Mouse (Mus musculus) thymus, postnatal 10 days (tissue): ENCODE results near the gene Fat1.
A peak's percentile ranks its signal among the peaks of the same experiment; 100 is the strongest.

ENCODE experiments used
- DNase-seq, 2 experiments: peaks; one replicate each; pipeline ENCODE4 v3.0.0; 2021; ENCODE audit warnings: low spot score in 2 of 2

The Fat1 gene

GRCm38 (mm10) chr8:44934850-44935497 lies at the start of gene Fat1:
Gene Fat1, plus strand, starts transcription at chr8:44935447.
- no peak for DNase-seq

- DNase-seq: no peak
These were observed 40.6 kb upstream of the Fat1 start for GRCm38 (mm10) chr8:44894626-44895025.

GRCm38 (mm10) chr8:44899575-44899991 lies 35.7 kb upstream of the Fat1 start:
- no peak for DNase-seq

GRCm38 (mm10) chr8:44911126-44911903 lies 23.9 kb upstream of the Fat1 start:
- DNase-seq: no peak

- no peak for DNase-seq
These were observed 15.7 kb upstream of the Fat1 start for GRCm38 (mm10) chr8:44919487-44920082.

- DNase-seq: no peak
These were observed 14.7 kb upstream of the Fat1 start for GRCm38 (mm10) chr8:44920379-44921032.

- no peak for DNase-seq
These were observed 10.3 kb upstream of the Fat1 start for GRCm38 (mm10) chr8:44924995-44925394.

GRCm38 (mm10) chr8:44930058-44930457 lies 5.2 kb upstream of the Fat1 start:
- no peak for DNase-seq

- no peak for DNase-seq
These were observed 2.5 kb upstream of the Fat1 start for GRCm38 (mm10) chr8:44932546-44933342.

GRCm38 (mm10) chr8:44933478-44933877 lies 1.8 kb upstream of the Fat1 start:
- DNase-seq: no peak

- DNase-seq: no peak
These were observed 831 bp upstream of the Fat1 start for GRCm38 (mm10) chr8:44934416-44934815.

- no peak for DNase-seq
These were observed 494 bp downstream of the Fat1 start for GRCm38 (mm10) chr8:44935741-44936140.

- no peak for DNase-seq
These were observed 1.3 kb downstream of the Fat1 start for GRCm38 (mm10) chr8:44936481-44936961.

GRCm38 (mm10) chr8:44937141-44937825 lies 2.0 kb downstream of the Fat1 start:
- DNase-seq: no peak

- DNase-seq: peak in 1 of 2 experiments; percentile 9
These were observed 2.8 kb downstream of the Fat1 start for GRCm38 (mm10) chr8:44937905-44938642.

- no peak for DNase-seq
These were observed 3.4 kb downstream of the Fat1 start for GRCm38 (mm10) chr8:44938643-44938979.

- no peak for DNase-seq
These were observed 10.3 kb downstream of the Fat1 start for GRCm38 (mm10) chr8:44945577-44945976.

GRCm38 (mm10) chr8:44948597-44948996 lies 13.3 kb downstream of the Fat1 start:
- no peak for DNase-seq

GRCm38 (mm10) chr8:44960455-44960854 lies 25.2 kb downstream of the Fat1 start:
- DNase-seq: no peak

GRCm38 (mm10) chr8:44960906-44961305 lies 25.7 kb downstream of the Fat1 start:
- no peak for DNase-seq
